Mouse (Mus musculus): ENCODE measurements around the gene Gm4340. TPM values are rescaled to one million over a fixed set of nuclear protein-coding genes. Genes with fewer than 3 reads are reported as not detected.
"Not testable (repeated sequence)": the region's sequence is repeated elsewhere in the genome, so short reads cannot be mapped to it uniquely, and the experiment has no call there.

Gm4340 gene
- not detected in 2 replicates for total RNA-seq (2017)

GRCm38 (mm10) chr10:104193742-104194141 lies at the start of gene Gm4340:
Gm4340 (plus strand) TSS chr10:104194042.
- not testable (repeated sequence) for ATAC-seq (replicated peaks in 1 of 2; ENCODE audit: insufficient read depth in 1 of 2, low FRiP score in 2 of 2, low TSS enrichment in 1 of 2, low read depth in 1 of 2, poor library complexity in 2 of 2, severe bottlenecking in 2 of 2)

- not testable (repeated sequence) for ATAC-seq (replicated peaks in 1 of 2; ENCODE audit: insufficient read depth in 1 of 2, low FRiP score in 2 of 2, low TSS enrichment in 1 of 2, low read depth in 1 of 2, poor library complexity in 2 of 2, severe bottlenecking in 2 of 2)
These were observed 42.6 kb upstream of the Gm4340 start, which contains the start of gene Gm6763 for GRCm38 (mm10) chr10:104151197-104151596. Gm6763 (plus strand) TSS chr10:104151497.

GRCm38 (mm10) chr10:104159706-104160105 lies 34.1 kb upstream of the Gm4340 start, which contains the start of gene Gm8764:
Gm8764 (plus strand) TSS chr10:104160006.
- ATAC-seq (replicated peaks in 1 of 2; ENCODE audit: insufficient read depth in 1 of 2, low FRiP score in 2 of 2, low TSS enrichment in 1 of 2, low read depth in 1 of 2, poor library complexity in 2 of 2, severe bottlenecking in 2 of 2), result not testable (repeated sequence)

- not testable (repeated sequence) for ATAC-seq (replicated peaks in 1 of 2; ENCODE audit: insufficient read depth in 1 of 2, low FRiP score in 2 of 2, low TSS enrichment in 1 of 2, low read depth in 1 of 2, poor library complexity in 2 of 2, severe bottlenecking in 2 of 2)
These were observed 25.6 kb upstream of the Gm4340 start, which contains the start of gene Gm21304 for GRCm38 (mm10) chr10:104168215-104168614. Gm21304 (plus strand) TSS chr10:104168515.

GRCm38 (mm10) chr10:104176724-104177123 lies 17.1 kb upstream of the Gm4340 start, which contains the start of gene Gm21312:
Gm21312 (plus strand) TSS chr10:104177024.
- not testable (repeated sequence) for ATAC-seq (replicated peaks in 1 of 2; ENCODE audit: insufficient read depth in 1 of 2, low FRiP score in 2 of 2, low TSS enrichment in 1 of 2, low read depth in 1 of 2, poor library complexity in 2 of 2, severe bottlenecking in 2 of 2)

GRCm38 (mm10) chr10:104185233-104185632 lies 8.6 kb upstream of the Gm4340 start, which contains the start of gene Gm20765:
Gm20765 (plus strand) TSS chr10:104185533.
- ATAC-seq (replicated peaks in 1 of 2; ENCODE audit: insufficient read depth in 1 of 2, low FRiP score in 2 of 2, low TSS enrichment in 1 of 2, low read depth in 1 of 2, poor library complexity in 2 of 2, severe bottlenecking in 2 of 2), result not testable (repeated sequence)

- no peak for ATAC-seq (replicated peaks in 1 of 2; ENCODE audit: insufficient read depth in 1 of 2, low FRiP score in 2 of 2, low TSS enrichment in 1 of 2, low read depth in 1 of 2, poor library complexity in 2 of 2, severe bottlenecking in 2 of 2)
These were observed 15.8 kb downstream of the Gm4340 start for GRCm38 (mm10) chr10:104209655-104210054.

GRCm38 (mm10) chr10:104210268-104210990 lies 16.6 kb downstream of the Gm4340 start:
- ATAC-seq (replicated peaks in 1 of 2; ENCODE audit: insufficient read depth in 1 of 2, low FRiP score in 2 of 2, low TSS enrichment in 1 of 2, low read depth in 1 of 2, poor library complexity in 2 of 2, severe bottlenecking in 2 of 2), result no peak

GRCm38 (mm10) chr10:104214527-104214926 lies 20.7 kb downstream of the Gm4340 start:
- no peak for ATAC-seq (replicated peaks in 1 of 2; ENCODE audit: insufficient read depth in 1 of 2, low FRiP score in 2 of 2, low TSS enrichment in 1 of 2, low read depth in 1 of 2, poor library complexity in 2 of 2, severe bottlenecking in 2 of 2)

- no peak for ATAC-seq (replicated peaks in 1 of 2; ENCODE audit: insufficient read depth in 1 of 2, low FRiP score in 2 of 2, low TSS enrichment in 1 of 2, low read depth in 1 of 2, poor library complexity in 2 of 2, severe bottlenecking in 2 of 2)
These were observed 26.6 kb downstream of the Gm4340 start for GRCm38 (mm10) chr10:104220303-104221021.

Other genes with a start within 250 kb of the Gm4340 start
- not detected in 2 replicates for gene Gm21293, start 51.1 kb upstream of the Gm4340 start, total RNA-seq (2017)
- not detected in 2 replicates for gene Gm6763, start 42.5 kb upstream of the Gm4340 start, total RNA-seq (2017)
- not detected in 2 replicates for gene Gm8764, start 34.0 kb upstream of the Gm4340 start, total RNA-seq (2017)
- gene Gm21304, start 25.5 kb upstream of the Gm4340 start, total RNA-seq (2017), result not detected in 2 replicates
- not detected in 2 replicates for gene Gm21312, start 17.0 kb upstream of the Gm4340 start, total RNA-seq (2017)
- not detected in 2 replicates for gene Gm20765, start 8.5 kb upstream of the Gm4340 start, total RNA-seq (2017)

All from hematopoietic stem cell, adult 5-6 weeks (primary cell).